Mouse (Mus musculus) G1E-ER4 (cell line): ENCODE data around the gene Tut7. TPM values are rescaled to one million over a fixed set of nuclear protein-coding genes. Genes with fewer than 3 reads are reported as not detected.

Experiments used
- GATA1 ChIP-seq: IDR thresholded peaks from one replicate; pipeline ENCODE4 v1.8.0; 2012; ENCODE audit warnings: low read length, inconsistent platforms
- polyA plus RNA-seq: library from polyadenylated mRNA; stranded (reverse); fragments of >175 nt; gene quantifications from 2 replicates; pipeline ENCODE4 v1.2.3, GENCODE M21; 2012

The Tut7 gene
- polyA plus RNA-seq, 1 experiment, result 70.9 TPM

- TF ChIP-seq GATA1, result no peak
Observed at GRCm38 (mm10) chr13:59782145-59782544, 40.8 kb downstream of the Tut7 start, which contains the start of gene Gm49354. Gene Gm49354, minus strand, starts transcription at chr13:59782245.

GRCm38 (mm10) chr13:59779213-59779612, 43.7 kb downstream of the Tut7 start:
- TF ChIP-seq GATA1, result no peak

GRCm38 (mm10) chr13:59775168-59775567, 47.8 kb downstream of the Tut7 start:
- TF ChIP-seq GATA1, result no peak

DNA sequence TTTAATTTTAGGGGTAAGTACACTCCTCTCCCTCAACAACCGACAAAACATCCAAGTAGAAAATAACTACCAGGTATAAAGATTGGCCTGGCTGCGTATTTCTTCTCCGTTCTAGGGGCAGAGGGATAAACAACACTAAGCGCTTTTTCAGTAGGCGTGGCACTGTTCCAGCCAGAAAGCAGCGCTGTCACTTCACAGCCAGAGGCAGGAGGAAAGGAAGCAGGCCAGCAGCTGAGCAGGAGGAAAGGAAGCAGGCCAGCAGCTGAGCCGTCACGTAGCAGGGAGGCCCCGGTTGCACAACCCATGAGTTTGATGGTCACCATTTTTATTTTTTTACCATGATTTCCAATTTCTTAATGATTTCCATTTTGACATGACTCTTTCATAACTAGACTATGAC, 51.7 kb downstream of the Tut7 start:
- TF ChIP-seq GATA1, result no peak

DNA sequence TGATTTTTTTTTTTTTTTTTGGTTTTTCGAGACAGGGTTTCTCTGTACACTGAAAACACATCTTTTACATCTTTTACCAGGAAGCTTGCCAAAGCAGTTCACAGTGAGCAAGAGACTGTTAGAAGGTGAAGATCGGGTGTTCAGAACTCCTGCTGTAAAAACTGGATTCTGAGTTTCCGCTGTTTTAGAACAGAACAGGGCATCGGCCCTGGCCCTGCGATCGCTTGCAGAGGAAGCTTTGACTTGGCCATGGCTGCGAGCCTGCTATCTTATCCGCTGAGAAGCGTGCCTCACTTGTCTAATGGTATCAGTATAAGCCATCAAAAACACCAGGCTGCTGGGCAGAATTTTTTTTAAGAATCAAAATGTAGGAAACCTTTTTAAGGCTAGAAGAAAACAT, 52.1 kb downstream of the Tut7 start:
- no peak for TF ChIP-seq GATA1

DNA sequence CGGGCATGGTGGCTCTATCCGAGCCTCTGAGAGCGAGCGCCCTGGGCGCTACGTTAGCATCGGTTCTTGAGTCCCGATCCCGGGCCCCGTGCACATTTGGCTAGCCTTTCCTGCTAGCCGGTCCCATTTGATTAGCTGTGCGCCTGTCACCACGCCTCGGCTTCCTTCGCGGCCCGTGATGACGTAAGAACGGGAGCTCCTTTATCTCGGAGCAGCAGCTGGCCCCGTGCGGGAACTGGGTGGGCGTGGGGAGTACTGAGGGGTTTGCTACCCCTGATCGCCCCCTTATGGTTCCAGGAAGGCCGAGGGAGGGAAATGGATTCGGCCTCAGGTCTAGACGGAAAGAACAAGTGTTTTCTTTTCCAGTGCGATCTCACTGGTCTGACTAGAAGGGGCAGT, 52.8 kb downstream of the Tut7 start:
- TF ChIP-seq GATA1, result peak; percentile 38

DNA sequence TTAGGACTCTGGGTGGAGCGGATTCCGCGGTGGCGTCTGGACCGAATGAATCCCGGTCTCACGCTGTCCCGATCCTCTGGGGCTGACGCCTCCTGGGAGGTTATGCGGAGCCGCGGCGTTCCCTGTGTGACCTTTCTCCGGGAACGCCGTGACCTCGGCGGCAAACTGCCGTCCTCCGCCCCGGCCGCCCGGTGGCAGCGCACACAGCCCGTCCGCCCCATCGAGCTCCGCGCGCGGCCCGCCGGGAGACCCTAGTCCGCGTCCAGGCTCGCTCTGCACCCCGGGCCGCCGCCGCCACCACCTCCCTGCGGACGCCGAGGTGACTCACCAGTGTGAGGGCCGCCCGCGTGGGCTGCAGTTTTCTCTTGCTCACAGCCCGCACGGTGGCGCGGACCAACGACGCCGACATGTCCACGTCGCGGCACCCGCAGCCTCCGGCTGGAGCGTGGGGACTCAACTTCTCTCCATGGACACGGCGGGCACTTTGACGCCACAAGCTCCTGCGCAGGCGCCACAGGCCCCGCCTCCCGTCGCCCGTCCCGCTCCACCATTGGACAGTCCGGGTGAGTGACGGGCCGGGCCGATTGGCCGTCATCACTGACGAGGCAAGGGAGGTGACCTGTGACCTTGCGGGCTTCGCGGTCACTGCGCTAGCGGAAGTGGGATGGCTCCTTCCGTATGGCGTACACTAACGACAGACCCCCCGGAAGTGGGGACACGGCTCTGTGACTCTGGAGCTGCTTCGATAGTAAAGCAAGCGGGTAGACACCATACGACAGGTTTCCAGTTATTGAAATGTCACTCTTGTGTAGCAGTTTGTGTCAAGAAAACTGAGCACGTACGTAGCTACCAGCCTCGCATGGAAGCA, 53.4 kb downstream of the Tut7 start, which contains the start of gene Isca1:
TSS of gene Isca1 (minus strand) at position 515 of the 868 bp plus-strand sequence.
- no peak for TF ChIP-seq GATA1

GRCm38 (mm10) chr13:59768531-59768930, 54.4 kb downstream of the Tut7 start:
- TF ChIP-seq GATA1, result no peak

- no peak for TF ChIP-seq GATA1
Observed at GRCm38 (mm10) chr13:59766786-59767515, 56.0 kb downstream of the Tut7 start.

GRCm38 (mm10) chr13:59762791-59763190, 60.2 kb downstream of the Tut7 start:
- TF ChIP-seq GATA1, result no peak

GRCm38 (mm10) chr13:59756906-59757305, 66.0 kb downstream of the Tut7 start:
- no peak for TF ChIP-seq GATA1

DNA sequence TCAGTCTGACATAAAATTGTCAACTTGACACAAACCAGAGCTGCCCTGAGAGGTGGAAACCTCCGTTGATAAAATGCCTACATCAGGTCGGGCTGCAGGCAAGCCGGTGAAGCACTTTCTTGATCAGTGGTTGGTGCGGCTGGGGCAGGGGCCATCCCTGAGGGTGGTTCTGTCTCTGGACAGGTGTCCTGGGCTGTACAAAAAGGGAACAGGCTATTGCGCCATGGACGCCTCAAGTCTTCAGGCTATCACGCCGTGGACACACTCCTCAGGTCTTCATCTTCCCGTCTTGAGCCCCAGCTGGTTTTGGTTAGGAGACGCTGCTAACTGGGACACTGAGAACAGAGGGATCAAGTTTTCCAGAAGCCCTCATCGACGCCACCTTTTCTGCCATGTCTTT, 72.6 kb downstream of the Tut7 start:
- no peak for TF ChIP-seq GATA1

DNA sequence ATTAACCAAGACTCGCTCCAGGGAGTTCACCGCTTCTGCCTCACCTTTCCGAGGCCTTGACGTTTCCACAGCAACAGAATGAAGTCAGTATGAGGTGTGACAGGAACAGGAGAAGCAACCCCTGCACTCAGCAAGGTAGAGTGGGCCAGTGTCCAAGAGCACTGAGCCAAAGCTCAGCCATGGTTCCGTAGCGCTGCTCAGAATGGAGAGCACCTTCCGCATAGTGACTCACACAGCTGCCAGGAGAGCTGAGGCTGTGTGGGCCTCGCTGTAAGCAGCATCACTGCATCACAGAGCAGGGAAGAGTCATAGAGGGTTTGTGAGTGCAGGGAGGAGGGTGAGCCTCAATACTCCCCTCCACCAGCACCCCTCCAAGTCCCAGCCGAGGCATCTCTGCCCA, 76.2 kb downstream of the Tut7 start, which contains the start of gene 1700014D04Rik:
TSS of gene 1700014D04Rik (minus strand) at position 42 of the 400 bp plus-strand sequence.
- TF ChIP-seq GATA1, result no peak

DNA sequence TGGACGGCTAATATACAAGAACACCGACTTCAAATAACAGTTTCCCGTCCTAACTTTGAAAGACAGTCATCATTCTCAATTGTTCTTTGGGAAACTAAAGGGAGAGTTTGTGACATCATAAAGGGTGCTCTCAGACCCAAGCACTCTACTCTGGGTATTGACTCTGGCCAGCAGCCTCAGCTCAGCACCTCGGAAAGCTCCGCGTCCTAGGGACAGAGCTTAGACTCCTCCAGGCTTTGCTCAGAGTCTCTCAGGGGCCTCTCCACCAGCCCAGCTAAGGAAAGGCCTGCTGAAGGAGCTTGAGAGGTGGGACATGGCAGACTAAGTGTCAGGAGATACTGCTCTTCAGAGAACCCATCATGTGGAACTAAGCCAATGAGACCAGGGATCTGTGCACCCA, 76.8 kb downstream of the Tut7 start:
- no peak for TF ChIP-seq GATA1

DNA sequence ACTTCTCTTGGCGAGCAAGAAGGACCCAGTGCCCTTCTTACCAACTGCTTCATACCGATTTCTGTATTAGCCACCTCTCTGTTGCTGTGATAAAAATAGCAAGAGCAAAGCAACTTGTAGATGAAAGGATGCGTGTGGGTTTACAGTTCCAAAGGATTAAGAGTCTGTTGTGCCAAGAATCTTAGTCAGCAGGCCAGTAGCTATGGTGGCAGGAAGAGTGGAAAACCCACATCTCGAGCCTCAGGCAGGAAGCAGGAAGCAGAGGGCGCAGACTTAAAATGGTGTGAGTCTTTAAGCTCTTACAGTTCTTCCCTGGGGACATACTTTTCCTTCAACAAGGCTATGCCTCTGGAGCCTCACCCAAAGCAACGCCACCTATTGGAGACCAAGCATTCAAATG, 77.5 kb downstream of the Tut7 start:
- TF ChIP-seq GATA1, result no peak

GRCm38 (mm10) chr13:59741697-59742096, 81.2 kb downstream of the Tut7 start:
- no peak for TF ChIP-seq GATA1

DNA sequence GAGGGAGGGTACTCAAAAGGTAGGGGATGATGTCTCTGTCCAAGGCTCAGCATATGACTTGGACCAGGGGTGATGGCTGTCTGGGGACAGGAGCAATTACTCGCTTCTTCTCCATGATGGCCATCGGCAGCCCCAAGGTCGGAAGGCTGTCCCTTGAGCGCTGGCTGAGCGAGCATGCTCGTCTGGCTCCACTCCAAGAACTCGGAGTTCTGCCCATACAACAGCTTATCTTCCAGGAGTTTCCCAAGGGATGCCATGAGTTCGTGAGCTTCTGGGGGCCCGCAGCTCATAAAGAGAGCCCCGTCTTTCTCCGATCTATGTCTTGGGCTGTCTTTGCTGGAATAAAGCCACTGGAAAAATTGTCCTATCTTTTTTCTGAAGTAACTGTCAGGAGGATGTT, 81.9 kb downstream of the Tut7 start:
- no peak for TF ChIP-seq GATA1

- TF ChIP-seq GATA1, result no peak
Observed at GRCm38 (mm10) chr13:59739397-59739796, 83.5 kb downstream of the Tut7 start.
